Mouse (Mus musculus) 3T3-L1 (cell line): ENCODE results near the gene Gm20479.

Experiments used
- DNase-seq: peaks from one replicate; pipeline ENCODE4 v3.0.0-alpha.2; 2015; ENCODE audit warnings: low read depth, low spot score

Gene Gm20479

DNA sequence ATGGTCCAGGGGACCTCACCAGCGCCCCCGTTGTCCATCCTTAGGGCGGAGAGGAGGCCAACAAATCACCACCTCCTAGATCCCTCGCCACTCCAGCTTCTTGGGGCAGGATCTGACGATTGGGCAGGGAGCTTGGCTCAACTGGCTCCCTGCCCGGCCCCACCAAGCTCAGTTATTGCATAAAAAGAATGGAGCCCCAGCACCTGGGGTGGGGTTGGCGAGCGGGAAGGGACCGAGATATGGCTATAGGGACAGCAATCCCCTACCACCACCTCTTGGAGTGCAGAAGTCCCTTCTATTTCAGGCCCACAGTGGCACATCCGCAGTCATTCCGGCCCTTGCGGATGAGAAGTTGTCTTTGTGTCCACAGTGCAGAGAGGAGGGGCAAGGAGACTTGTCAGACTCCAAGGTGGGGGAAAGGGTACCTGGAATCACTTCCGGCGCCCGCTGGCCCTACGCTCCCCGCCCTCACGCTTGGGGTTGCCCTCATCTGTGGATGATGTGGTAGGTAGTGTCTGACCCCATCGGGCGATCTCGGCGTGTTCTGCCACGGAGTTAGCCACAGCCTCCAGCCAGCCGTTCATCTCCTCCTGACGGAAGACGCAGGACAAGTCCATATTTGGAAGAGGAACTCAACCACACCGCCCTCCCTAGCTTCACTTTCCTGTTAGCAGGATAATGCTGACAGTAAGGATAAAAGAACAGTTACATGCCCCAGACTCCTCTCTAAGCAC, at the start of gene Gm20479:
Gene Gm20479, minus strand, starts transcription at position 559 of the 734 bp plus-strand sequence.
- DNase-seq = no peak

DNA sequence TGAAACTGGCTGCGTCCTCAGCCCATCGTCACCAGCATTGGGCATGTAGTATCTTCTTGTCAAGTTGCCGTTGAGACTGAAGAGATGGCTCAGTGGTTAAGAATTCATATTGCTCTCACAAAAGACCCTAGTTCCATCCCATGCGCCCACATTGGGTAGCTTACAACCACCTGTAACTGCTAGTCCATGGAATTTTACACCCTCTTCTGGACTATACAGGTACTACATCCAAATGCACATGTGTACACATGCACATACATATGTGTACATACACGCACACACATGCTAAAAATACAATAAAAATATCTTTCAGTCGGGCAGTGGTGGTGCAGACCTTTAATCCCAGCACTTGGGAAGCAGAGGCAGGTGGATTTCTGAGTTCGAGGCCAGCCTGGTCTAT, 49.3 kb upstream of the Gm20479 start:
- no peak for DNase-seq

DNA sequence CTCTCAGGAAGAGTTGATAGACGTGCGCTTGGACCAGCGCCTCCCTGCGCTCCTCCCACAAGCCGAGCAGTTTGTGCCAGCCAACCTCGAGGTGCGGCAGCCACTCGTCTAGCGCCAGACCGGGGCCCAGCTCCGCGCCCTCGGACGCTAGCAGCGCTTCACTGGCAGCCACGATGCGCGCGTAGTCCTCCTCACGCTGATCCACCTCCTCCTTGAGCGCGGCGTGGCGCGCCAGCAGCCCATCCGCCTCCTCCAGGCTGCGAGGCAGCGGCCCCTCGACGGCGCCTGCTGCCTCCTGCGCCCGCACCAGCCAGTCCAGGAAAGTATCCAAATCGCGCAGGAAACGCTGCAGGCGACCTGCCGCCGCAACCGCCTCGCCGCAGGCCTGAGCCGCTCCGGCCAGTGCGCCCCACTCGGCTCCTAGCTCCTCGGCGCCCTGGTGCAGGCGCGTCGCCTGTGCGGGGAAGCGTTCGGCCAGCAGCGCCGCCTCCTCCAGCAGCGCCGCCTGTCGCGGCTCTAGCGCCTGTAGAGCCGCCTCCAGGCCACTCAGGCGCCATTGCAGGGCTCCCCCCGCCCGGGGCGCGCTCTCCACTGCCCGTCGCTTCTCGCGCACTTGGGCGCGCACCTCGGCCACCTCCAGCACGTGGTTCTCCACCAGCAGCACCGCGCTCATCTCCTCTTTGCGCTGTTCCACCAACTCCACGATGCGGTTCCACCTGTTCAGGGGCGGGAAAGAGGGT, 47.2 kb upstream of the Gm20479 start:
- DNase-seq = no peak

GRCm38 (mm10) chr7:27402675-27403074, 45.5 kb upstream of the Gm20479 start:
- no peak for DNase-seq

DNA sequence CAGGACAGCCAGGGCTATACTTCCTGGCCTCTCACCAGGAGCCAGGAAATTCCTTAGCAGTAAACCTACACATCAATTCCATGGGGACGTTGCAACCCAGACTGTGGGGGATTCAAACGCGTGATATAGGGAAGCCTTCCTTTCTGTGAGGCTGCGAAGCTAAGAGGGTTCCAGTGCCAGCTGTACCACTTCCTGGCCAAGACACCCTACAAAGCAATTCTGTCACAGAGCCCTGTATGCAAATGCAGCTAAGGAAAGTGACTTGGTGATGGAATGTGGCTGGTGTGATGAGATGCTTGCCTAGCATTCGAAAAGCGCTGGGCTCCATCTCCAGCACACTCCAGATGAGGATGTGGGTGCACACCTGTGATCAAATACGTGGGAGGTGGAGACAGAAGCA, 43.3 kb upstream of the Gm20479 start:
- DNase-seq = no peak

DNA sequence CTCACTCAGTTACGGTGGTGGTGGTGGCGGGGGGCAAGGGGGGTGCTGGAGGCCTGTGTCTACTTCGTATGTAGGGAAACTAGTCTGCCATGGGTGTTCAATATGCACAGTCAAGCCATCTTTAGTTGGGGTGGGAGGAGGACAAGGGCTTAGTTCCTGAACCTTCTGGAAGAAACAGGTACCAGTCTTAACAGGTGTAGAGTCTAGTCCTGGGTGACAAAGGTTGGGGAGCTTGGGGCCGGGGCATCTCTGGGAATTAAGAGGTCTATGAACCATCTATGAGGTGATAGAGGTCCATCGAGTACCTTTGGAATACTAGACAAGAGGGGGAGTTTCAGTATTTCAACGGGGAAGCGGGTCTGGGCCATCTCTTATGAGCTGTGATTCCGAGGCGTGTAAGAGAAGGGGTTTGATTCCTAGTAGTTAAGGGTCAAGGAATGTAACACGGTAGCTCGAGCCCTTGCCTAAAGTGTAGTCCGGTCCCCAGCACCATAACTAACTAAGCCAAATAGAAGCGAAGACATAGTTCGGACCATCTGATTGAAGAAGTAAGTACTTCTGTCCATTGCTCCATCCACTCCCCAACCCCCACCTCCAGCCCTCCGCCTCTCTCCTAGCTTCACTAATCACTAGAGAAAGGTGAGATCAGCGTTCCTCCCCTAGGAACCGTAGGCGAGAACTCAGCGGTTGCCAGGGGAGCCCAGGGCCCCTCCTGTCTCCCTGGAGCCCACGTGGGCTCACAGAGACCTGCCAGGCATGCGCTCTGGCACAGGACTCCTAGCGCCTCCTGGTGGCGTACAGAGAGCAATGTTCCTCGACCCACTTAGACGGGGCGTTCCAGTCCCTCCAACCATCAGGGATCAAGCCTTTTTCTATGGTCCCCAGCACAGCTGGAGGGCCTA, 40.1 kb upstream of the Gm20479 start:
- peak; percentile 35 for DNase-seq

DNA sequence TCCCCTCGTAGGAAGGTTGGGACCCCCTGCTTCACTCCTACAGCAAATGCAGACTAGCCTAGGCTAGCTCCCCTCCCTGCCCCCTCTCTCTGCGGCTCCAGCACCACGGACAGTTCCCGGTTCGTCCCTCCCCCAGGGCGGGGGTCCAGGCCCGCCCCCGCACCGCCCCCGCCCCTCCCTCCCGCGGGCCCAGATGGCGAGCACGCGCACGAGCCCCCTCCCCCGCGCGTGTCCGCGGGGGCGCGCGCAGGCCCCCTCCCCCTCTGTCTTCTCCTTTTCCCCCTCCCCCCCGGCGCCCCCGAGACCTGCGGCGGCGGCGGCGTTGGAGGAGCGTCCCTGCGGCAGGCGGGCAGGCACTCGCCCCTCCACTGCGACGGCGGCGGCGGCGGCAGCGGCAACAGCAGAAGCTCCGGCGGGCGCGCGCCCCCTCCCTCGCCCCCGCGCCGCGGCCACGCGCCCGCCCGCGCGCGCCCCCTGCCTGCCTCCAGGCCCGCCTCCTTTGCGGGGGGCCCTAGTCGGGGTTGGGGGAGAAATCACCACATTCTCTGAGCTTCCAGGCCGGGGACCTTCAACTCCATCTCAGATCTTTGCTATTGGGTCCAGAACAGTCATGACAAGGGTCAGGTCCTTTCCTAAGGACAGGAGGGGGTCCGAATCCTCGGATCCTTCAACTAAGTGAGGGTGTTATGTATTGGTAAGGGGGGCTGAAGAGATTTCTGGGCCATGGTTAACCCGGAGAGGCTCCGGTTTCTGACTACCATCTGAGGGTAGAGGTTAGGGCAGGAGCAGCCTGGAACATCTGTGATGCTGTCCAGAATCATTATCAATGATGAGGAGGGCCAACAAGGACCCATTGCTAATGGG, 39.2 kb upstream of the Gm20479 start:
- no peak for DNase-seq

DNA sequence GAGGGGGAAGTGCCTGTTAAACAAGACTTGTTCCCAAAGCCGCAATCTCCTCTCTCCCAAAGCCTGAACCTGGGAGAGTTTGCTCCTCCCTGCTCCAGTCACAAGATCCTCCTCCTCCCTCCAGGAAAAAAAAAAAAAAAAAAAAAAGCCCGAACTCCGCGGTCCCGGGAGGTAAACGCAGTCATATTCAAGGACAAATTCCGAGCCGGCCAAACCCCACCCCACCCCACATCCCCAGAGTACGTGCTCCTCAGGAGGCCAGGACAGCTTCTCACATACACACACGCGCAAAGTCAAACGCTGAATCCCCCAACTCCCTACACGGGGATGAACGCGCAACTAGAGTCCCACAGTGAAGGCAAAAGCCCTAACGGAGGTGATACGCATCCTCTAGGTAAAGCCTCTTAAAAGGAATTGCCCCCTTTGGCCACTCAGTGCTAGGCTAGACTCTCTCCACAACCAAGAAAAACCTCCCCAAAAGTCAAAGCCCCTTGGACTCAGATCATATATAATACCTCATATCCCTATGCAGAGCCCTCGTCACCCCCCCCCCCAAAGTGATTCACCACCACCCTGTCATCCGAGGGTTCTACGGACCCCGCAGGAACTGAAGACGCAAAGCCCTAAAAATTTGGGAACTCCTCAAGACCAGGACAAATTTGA, 38.4 kb upstream of the Gm20479 start:
- no peak for DNase-seq

- no peak for DNase-seq
Measured at GRCm38 (mm10) chr7:27391416-27391815, 34.2 kb upstream of the Gm20479 start.

GRCm38 (mm10) chr7:27389213-27389612, 32.0 kb upstream of the Gm20479 start:
- DNase-seq = no peak

DNA sequence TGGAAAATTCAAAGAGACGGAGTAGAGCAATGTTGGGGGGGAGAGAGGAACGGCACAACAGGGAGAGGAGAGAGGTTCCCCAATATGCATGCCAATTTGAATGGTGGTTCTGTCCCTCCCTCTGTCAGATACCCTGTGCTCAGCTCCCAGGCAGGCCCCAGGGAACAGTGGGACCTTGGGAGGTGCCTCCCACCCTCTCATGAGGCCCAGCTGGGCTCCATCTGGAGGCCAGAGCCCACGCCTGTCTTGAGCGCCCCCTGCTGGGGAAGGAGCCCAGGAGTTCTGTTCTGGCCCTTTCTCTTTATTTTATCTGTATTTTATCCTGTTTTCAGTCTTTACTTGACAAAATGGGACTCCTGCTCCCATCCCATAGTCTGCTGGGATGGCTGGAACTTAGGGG, 27.5 kb upstream of the Gm20479 start:
- DNase-seq = peak; percentile 48

DNA sequence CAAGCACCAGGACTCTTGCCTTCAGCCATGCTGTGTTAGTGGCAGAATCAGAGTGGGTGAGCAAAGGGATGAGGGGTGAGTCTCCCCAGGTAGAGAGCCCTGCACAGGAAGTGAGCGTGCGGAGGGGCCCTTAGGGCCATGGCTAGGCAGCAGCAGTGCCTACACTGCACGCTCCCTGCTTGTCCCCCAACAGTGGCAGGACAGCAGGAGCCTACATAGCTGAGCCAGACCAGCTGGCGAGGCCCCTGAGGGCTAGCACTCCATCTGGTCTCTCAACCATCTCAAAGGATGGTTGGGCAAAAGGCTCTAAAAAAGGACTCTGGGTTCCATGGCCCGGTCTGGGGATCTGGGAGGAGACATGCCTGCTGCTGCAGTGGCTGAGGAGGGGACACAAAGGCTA, 26.9 kb upstream of the Gm20479 start:
- DNase-seq = no peak

GRCm38 (mm10) chr7:27383233-27383632, 26.0 kb upstream of the Gm20479 start:
- DNase-seq = peak; percentile 55

DNA sequence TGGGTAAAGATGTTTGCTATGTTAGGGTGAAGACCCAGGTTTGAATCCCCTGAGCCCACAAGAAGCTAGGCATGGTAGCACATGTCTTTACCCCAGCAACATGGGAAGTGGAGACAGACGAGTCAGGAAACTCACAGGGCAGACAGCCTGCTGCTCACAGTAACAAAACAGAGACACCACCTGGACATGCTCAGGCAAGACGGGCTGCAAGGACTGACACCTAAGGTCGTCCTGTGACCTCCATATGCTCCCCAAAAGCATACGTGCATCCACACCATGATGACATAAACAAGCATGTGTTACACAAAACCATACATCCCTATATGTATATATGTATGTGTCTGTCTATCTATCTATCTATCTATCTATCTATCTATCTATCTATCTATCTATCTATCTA, 24.3 kb upstream of the Gm20479 start:
- DNase-seq = no peak

GRCm38 (mm10) chr7:27381009-27381408, 23.8 kb upstream of the Gm20479 start:
- DNase-seq = no peak

DNA sequence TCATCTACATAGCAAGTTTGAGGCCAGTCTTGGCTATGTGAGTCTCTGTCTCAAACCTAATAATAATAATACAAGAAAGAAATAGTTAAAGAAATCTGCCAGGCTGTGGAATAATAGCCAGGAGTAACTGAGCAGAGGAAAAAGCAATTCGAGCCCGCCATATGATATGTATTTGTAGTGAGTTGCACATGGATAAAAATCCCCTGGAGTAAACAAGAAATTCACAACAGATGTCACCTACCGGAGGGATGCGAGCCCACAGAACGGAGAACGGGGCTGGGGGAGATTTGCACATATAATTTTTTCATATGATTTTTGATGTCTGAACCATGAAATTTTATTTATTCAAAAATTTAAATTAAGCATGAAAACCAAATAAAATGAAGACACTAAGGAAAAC, 22.6 kb upstream of the Gm20479 start:
- no peak for DNase-seq

DNA sequence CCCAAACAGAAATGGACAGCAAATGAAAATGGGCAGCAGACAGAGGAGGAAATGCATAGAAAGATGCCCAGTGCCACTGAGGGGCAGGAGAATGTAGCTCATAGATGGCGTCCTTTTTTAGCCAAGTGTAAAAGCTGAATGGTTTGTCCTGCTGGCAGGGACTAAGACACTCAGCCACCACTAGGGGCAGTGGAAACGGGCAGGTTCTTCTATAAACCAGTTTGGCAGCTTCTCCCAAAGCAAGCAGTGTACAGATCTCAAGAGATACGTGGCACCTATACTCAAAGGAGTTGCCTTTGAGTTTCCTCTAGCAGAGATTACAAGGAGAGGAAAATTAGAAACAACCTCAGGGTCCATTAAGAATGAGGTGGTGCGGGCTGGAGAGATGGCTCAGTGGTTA, 21.2 kb upstream of the Gm20479 start:
- DNase-seq = peak; percentile 46

- no peak for DNase-seq
Measured at GRCm38 (mm10) chr7:27375274-27375673, 18.1 kb upstream of the Gm20479 start.

DNA sequence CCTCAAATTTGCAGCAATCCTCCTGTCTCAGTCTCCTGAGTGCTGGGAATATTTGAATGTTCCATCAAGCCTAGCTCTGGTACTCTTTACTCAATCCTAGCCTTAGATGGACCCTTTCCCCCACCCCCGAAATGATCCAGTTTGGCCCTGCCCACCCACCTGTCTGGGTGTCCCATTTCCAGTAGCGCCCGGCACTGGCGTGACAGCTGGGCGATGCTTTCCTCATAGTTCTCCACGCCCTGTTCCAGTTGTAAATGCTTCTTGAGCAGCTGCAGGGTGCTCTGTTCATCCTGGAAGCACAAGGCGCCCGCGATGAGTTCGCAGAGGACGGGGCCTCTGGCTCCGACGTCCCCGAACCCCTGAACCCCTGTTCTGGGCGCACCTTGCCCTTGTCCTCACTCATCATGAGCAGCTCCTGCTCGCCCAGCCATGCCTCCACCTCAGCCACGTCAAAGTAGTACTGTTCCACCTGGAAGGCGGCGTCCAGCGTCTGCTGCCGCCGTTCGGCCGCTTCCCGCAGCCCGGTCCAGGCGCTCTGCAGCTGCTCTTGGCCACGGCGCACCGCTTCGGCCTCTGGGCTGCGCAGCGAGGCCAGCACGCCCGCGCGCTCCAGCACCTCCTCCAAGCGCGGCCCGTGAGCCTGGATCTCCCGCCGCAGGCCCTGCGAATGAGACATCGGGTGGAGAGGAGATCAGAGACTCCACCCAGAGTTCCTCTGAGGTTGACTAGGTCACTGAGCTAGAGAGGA, 14.7 kb upstream of the Gm20479 start:
- no peak for DNase-seq

DNA sequence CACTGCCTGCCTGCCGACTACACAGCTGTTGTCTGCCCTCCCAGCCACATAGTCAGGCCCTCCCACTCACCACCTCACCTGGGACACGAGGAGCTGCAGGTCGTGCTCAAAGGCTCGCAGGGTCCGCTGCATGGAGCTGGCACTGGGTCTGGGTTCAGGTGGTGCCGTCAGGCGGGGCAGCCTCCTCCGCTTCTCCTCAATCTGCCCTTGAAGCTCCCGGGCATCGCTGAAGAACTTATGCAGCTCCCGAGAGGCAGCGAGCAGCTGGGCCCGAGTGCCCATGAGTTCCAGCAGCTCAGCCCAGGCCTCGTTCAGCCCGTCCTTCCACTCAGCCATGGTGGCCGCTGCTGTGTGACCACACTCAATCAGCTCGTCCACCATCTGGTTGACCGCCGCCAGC, 11.9 kb upstream of the Gm20479 start:
- no peak for DNase-seq
